Mouse (Mus musculus) hindlimb bud, embryonic 11.5 days (tissue): ENCODE data around the gene Mfsd2a.
A peak's percentile ranks its signal among the peaks of the same experiment; 100 is the strongest.

Source experiments
- DNase-seq: peaks from one replicate; pipeline ENCODE4 v3.0.0-alpha.2; 2012; ENCODE audit warnings: low read depth, low spot score; ENCODE audit errors: extremely low spot score

Gene Mfsd2a

GRCm38 (mm10) chr4:122935466-122936099 lies 25.4 kb downstream of the Mfsd2a start:
- no peak for DNase-seq

- DNase-seq, result no peak
Observed at GRCm38 (mm10) chr4:122933857-122934256, 27.1 kb downstream of the Mfsd2a start.

GRCm38 (mm10) chr4:122933051-122933591 lies 27.9 kb downstream of the Mfsd2a start:
- no peak for DNase-seq

- DNase-seq, result no peak
Observed at GRCm38 (mm10) chr4:122932239-122932978, 28.6 kb downstream of the Mfsd2a start.

- no peak for DNase-seq
Observed at GRCm38 (mm10) chr4:122930939-122931590, 29.9 kb downstream of the Mfsd2a start.

- DNase-seq, result no peak
Observed at GRCm38 (mm10) chr4:122923392-122924344, 37.3 kb downstream of the Mfsd2a start.

- DNase-seq, result no peak
Observed at GRCm38 (mm10) chr4:122922841-122923240, 38.1 kb downstream of the Mfsd2a start.

- no peak for DNase-seq
Observed at GRCm38 (mm10) chr4:122915985-122916384, 45.0 kb downstream of the Mfsd2a start.

GRCm38 (mm10) chr4:122914186-122914585 lies 46.8 kb downstream of the Mfsd2a start:
- no peak for DNase-seq

GRCm38 (mm10) chr4:122912613-122913012 lies 48.4 kb downstream of the Mfsd2a start:
- no peak for DNase-seq

- no peak for DNase-seq
Observed at GRCm38 (mm10) chr4:122910577-122910976, 50.4 kb downstream of the Mfsd2a start.

- DNase-seq, result no peak
Observed at GRCm38 (mm10) chr4:122909572-122910189, 51.3 kb downstream of the Mfsd2a start.

- DNase-seq, result no peak
Observed at GRCm38 (mm10) chr4:122905359-122905758, 55.6 kb downstream of the Mfsd2a start.

GRCm38 (mm10) chr4:122903709-122904108 lies 57.3 kb downstream of the Mfsd2a start:
- no peak for DNase-seq

- DNase-seq, result no peak
Observed at GRCm38 (mm10) chr4:122902156-122902555, 58.8 kb downstream of the Mfsd2a start.

GRCm38 (mm10) chr4:122898313-122898712 lies 62.7 kb downstream of the Mfsd2a start:
- DNase-seq, result peak; percentile 49

- DNase-seq, result no peak
Observed at GRCm38 (mm10) chr4:122897750-122898149, 63.2 kb downstream of the Mfsd2a start.
